Mouse (Mus musculus): ENCODE measurements around the gene Bloc1s2.
"Not testable (repeated sequence)": the region's sequence is repeated elsewhere in the genome, so short reads cannot be mapped to it uniquely, and the experiment has no call there.

The Bloc1s2 gene

GRCm38 (mm10) chr19:44127729-44128497 is 18.3 kb downstream of the Bloc1s2 start:
- no peak for DNase-seq (ENCODE audit: low read depth, low spot score)

DNA sequence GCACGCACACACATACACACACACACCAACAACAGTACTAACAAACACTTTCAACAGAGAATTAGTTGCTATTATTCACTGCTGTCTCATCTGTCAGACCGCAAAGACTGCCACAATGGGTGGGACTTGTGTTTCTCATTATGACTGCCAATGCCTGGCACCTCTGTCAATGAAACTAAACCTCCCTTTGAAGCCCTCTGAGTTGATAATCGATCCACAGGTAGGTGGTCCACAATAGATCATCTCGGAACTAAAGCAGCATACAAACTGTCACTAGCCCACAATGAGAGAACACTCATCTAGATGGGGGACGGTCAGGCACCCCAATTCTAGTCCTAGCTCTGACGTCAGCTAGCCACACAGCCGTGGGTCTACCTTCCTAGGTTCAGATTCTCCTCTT is 25.1 kb downstream of the Bloc1s2 start:
- no peak for DNase-seq (ENCODE audit: low read depth, low spot score)

GRCm38 (mm10) chr19:44120686-44121085 is 25.6 kb downstream of the Bloc1s2 start:
- not testable (repeated sequence) for DNase-seq (ENCODE audit: low read depth, low spot score)

DNA sequence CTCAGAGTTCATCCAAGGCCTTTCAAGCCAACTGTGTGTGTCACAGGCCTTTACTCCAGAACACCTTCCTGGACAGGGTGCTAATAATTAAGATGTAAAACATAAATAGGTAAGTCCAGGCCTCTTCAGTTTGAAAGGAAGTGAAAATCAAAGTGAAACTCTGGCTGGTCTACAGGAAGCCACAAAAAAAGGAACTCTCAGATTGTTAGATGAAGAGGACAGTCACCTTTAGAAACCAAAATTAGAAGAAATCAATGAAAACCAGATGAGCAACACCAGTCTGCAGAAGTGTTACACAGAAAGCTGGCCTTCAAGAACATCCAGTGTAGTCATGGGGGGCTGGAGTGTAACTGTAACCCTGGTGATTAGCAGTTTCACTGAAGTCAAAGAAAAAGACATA is 28.5 kb downstream of the Bloc1s2 start:
- no peak for DNase-seq (ENCODE audit: low read depth, low spot score)

GRCm38 (mm10) chr19:44111706-44112105 is 34.5 kb downstream of the Bloc1s2 start:
- no peak for DNase-seq (ENCODE audit: low read depth, low spot score)

DNA sequence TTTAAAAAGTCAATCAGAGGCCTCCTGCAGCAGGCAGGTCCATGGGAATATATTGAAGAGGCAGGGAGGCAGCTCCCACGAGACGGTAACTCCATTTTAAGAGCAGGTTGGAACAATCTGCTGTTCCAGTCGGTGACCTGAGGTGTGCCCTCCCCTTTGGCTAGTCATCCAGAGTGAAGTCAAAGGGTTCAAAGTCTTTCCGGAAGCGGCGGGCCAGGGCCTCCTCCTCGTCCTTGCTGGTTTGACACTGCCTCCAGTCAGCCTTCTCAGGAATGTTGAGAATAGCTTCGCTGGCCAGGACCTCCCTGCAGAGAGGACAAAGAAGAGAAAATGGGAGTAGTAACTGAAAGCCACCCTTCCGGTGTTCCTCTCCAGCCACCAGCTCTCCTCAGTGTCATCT is 35.9 kb downstream of the Bloc1s2 start:
- no peak for DNase-seq (ENCODE audit: low read depth, low spot score)

DNA sequence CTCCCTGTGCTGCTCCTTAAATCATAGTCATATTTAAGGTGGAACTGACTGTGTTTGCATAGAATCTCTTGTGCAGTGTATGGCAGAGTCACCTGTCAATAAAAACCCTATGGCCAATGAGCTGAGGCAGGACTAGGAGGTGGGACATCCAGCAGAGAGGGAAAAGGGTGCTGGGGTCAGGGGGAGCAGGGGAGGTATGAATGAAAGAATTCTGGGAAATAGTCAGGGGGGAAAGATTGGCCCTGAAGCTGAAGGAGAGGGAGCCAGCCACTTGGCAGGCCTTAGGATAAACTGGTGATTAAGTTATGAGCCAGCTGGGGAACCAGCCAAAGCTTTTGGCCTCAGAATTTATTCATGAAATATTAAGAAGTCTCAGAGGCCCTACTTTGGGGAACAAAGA is 37.2 kb downstream of the Bloc1s2 start:
- DNase-seq (ENCODE audit: low read depth, low spot score): no peak

GRCm38 (mm10) chr19:44107661-44108521 is 38.4 kb downstream of the Bloc1s2 start:
- no peak for DNase-seq (ENCODE audit: low read depth, low spot score)

DNA sequence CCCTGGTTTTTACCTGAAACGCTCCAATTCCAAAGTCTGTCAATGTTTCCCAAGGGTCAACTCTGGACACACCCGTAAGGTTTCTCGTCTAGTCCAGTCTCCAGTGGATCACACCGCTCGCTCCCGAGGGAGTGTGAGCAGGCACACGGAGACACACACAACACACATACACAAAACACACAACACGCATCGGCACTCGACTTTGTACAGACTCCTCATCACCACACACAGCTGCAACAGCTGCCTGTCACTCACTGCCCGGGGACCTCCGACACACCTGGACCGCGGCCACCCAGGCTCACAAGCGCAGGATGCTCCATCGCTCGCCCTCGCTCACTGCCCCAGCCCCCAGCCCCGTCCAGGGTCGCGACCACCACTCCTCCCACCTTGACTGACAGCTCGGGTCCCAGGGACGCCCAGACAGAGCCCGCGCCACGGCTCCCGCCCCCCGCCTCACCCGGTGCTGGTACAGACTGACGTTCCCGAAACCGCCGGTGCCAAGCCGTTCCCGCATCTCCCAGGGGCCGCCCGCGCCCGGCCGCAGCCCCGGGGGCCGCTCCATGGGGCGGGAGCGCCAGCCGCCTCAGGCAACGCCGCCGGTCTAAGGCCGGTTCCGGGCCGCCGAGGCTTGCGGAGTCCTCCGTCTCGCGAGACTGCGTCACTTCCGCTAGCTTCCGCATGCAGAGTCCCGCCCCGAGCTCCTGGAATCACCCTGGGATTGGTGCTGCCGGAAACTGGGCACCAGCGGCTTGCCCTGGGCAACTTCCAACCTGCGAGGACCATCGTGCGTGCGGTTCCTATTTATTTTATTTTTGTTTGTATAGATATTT is 39.2 kb downstream of the Bloc1s2 start, which contains the start of gene Chuk:
Chuk (minus strand) TSS at position 650 of the 830 bp plus-strand sequence.
- peak; percentile 89 for DNase-seq (ENCODE audit: low read depth, low spot score)

- no peak for DNase-seq (ENCODE audit: low read depth, low spot score)
Measured at GRCm38 (mm10) chr19:44104393-44104792, 41.9 kb downstream of the Bloc1s2 start.

DNA sequence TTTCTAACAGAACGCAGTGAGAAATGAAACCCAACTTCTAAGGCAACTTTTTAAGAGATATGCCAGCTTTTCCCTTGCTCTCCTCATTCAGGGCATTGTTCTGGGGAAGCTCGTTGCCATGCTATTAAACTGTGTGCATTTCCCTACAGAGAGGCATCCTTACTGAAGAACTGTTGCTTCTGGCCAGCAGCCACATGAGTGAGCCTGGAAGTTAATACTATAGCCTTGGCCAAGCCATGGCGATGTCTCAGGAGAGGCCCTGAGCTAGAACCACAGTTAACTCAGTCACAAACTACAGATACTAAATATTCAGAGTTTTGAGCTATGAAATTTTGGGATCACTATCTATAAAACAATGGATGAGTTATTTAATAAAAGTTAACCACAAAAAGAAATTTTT is 43.2 kb downstream of the Bloc1s2 start:
- no peak for DNase-seq (ENCODE audit: low read depth, low spot score)

DNA sequence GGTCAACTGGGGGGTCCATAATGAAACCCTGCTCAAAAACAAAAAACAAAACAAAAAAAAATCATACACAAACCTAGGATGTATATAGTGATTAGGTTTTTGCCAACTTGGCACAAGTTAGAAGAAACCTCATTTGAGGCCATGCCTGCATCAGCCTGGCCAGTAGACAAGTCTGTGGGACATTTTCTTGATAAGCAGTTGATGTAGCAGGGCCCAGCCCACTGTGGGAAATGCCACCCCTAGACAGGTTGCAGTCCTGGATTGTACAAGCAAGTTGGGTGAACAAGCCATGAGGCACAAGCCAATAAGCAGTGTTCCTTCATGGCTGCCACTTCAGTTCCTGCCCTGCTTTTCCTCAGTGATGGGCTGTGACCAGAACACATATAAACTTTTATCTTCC is 45.4 kb downstream of the Bloc1s2 start:
- no peak for DNase-seq (ENCODE audit: low read depth, low spot score)
